Mouse (Mus musculus): Measurements from ENCODE around the gene 2310002L09Rik.
"Not testable (repeated sequence)": the region's sequence is repeated elsewhere in the genome, so short reads cannot be mapped to it uniquely, and the experiment has no call there.

2310002L09Rik gene

GRCm38 (mm10) chr4:73950375-73950896, at the start of gene 2310002L09Rik:
TSS of gene 2310002L09Rik (minus strand) at chr4:73950846.
- DNase-seq (ENCODE audit: low spot score) = no peak

GRCm38 (mm10) chr4:73980454-73980853, 29.8 kb upstream of the 2310002L09Rik start:
- no peak for DNase-seq (ENCODE audit: low spot score)

GRCm38 (mm10) chr4:73920660-73921059, 30.0 kb downstream of the 2310002L09Rik start, which contains the start of gene Gm11756:
TSS of gene Gm11756 (minus strand) at chr4:73920760.
- DNase-seq (ENCODE audit: low spot score) = not testable (repeated sequence)

- not testable (repeated sequence) for DNase-seq (ENCODE audit: low spot score)
Measured at GRCm38 (mm10) chr4:73905853-73906252, 44.8 kb downstream of the 2310002L09Rik start, which contains the start of gene Gm13871. TSS of gene Gm13871 (minus strand) at chr4:73905953.

- DNase-seq (ENCODE audit: low spot score) = not testable (repeated sequence)
Measured at GRCm38 (mm10) chr4:73891012-73891411, 59.6 kb downstream of the 2310002L09Rik start, which contains the start of gene Gm11757. TSS of gene Gm11757 (minus strand) at chr4:73891112.
